Mouse (Mus musculus): ENCODE measurements around the gene Hilpda.

DNA sequence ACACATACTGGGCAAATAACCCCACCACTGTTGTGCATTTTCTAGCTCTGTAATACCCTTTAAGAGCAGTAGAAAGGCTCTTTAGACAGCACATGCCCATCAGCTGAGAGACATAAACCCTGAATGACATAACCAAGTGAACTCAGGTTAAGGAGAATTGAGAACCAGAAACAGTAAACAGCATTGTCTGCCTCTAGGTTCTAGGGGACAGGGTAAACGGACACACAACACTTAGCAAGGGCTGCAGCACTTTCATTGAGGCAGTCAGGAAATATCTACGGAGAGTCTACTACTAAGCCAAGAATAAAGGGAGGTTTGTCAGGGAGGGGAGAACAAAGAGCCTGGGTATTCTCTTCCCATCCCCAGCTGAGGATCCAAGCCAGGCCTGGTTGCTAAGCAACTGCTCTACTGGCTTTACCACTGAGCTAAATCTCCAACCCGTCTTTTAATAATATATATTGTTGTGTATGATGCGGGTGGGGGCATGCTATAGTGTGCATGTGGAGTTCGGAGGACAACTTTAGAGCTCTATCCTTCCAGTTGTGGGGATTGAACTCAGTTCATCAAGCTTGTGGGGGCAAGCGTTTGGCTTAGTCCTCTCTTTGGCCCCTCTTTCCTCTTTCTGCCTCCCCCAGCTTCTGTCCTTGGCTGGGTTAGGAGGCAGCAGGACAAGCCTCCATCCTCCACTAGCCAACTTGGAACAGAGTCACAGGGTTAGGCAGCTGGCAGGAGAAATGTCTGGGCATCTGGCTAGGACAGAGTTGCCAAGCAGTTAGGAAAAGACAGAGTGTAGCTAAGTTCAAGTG lies 8.4 kb upstream of the Hilpda start:
- no peak for TF ChIP-seq CTCF (IDR thresholded peaks at IDR 0.05; ENCODE audit: low read depth)
- no peak for TF ChIP-seq EP300 (optimal IDR thresholded peaks at IDR 0.05)

Data from stomach, postnatal 0 days (tissue).